Mouse (Mus musculus) heart, embryonic 12.5 days (tissue): ENCODE measurements around the gene Nell1. TPM values are rescaled to one million over a fixed set of nuclear protein-coding genes. Genes with fewer than 3 reads are reported as not detected.

ENCODE experiments used
- ATAC-seq: fragments of 200-750 bp; cut with Nextera tagmentation; 2 replicates; pipeline ENCODE4 v1.8.0; 2017; ENCODE audit warnings: moderate TSS enrichment, moderate library complexity; ENCODE audit not compliant: insufficient number of reproducible peaks, low FRiP score
- H3K27ac ChIP-seq: fragments of 300-500 bp; sonication (generic); 2 replicates; pipeline ENCODE4 v1.5.1; 2016; ENCODE audit warnings: mild to moderate bottlenecking, moderate library complexity; ENCODE audit not compliant: poor library complexity, severe bottlenecking
- H3K27me3 ChIP-seq: fragments of 300-500 bp; sonication (generic); replicated peaks from 2 replicates; pipeline ENCODE4 v1.6.1; 2016; ENCODE audit warnings: mild to moderate bottlenecking, moderate library complexity
- H3K36me3 ChIP-seq: fragments of 300-500 bp; sonication (generic); 2 replicates; pipeline ENCODE4 v1.6.1; 2016; ENCODE audit warnings: mild to moderate bottlenecking, moderate library complexity
- H3K4me1 ChIP-seq: fragments of 300-500 bp; sonication (generic); replicated peaks from 2 replicates; pipeline ENCODE4 v1.6.1; 2016; ENCODE audit warnings: mild to moderate bottlenecking
- H3K4me2 ChIP-seq: fragments of 300-500 bp; sonication (generic); 2 replicates; pipeline ENCODE4 v1.6.1; 2016; ENCODE audit warnings: mild to moderate bottlenecking, moderate library complexity
- H3K4me3 ChIP-seq: fragments of 300-500 bp; sonication (generic); 2 replicates; pipeline ENCODE4 v1.5.1; 2016; ENCODE audit warnings: mild to moderate bottlenecking
- H3K9ac ChIP-seq: fragments of 300-500 bp; sonication (generic); 2 replicates; pipeline ENCODE4 v1.6.1; 2016; ENCODE audit warnings: mild to moderate bottlenecking, moderate library complexity
- H3K9me3 ChIP-seq: fragments of 300-500 bp; sonication (generic); replicated peaks from 2 replicates; pipeline ENCODE4 v1.6.1; 2016; ENCODE audit warnings: mild to moderate bottlenecking, moderate library complexity
- WGBS: fragments of 180-500 bp; shearing (Covaris S2); methylation state at CpG from one replicate; pipeline ENCODE4 v1.1.7; 2016; 5-methylcytosine and 5-hydroxymethylcytosine counted together
- polyA plus RNA-seq: library from polyadenylated mRNA; unstranded; fragments of >200 nt; fragmentation: Nextera tagmentation; extraction: Ambion mirVana; gene quantifications from 2 replicates; pipeline ENCODE4 v1.2.1, GENCODE M21; 2016

Nell1 gene
- polyA plus RNA-seq, 1 experiment from 2014 or later: 0.50 TPM

GRCm38 (mm10) chr7:50870181-50870580 lies 895.5 kb downstream of the Nell1 start:
- 37% methylated on average over 1 of the region's 1 CpGs for WGBS
- H3K9ac ChIP-seq: no peak overlapping the region
- H3K4me3 ChIP-seq: no peak overlapping the region
- no peak overlapping the region for H3K27ac ChIP-seq
- no peaks in the 10 kb centered on the region for H3K36me3 ChIP-seq
- ATAC-seq: no peak
- H3K9me3 ChIP-seq: no peaks in the 10 kb centered on the region
- H3K4me2 ChIP-seq: no peak overlapping the region
- H3K4me1 ChIP-seq: no peaks in the 10 kb centered on the region
- H3K27me3 ChIP-seq: no peaks in the 10 kb centered on the region

- H3K27me3 ChIP-seq: no peaks in the 10 kb centered on the region
- ATAC-seq: no peak
- WGBS: 69% methylated on average over 3 of the region's 3 CpGs
- no peak overlapping the region for H3K4me2 ChIP-seq
- no peak overlapping the region for H3K9ac ChIP-seq
- H3K27ac ChIP-seq: no peak overlapping the region
- no peaks in the 10 kb centered on the region for H3K4me1 ChIP-seq
- H3K4me3 ChIP-seq: no peak overlapping the region
- H3K36me3 ChIP-seq: no peaks in the 10 kb centered on the region
- no peaks in the 10 kb centered on the region for H3K9me3 ChIP-seq
These were observed 913.0 kb downstream of the Nell1 start for GRCm38 (mm10) chr7:50887625-50888024.

GRCm38 (mm10) chr7:50899541-50900088 lies 925.0 kb downstream of the Nell1 start:
- Histone ChIP-seq H3K9ac (no peak overlapping the region), H3K4me3 (no peak overlapping the region), H3K36me3 (no peaks in the 10 kb centered on the region), H3K27ac (no peak overlapping the region), H3K27me3 (no peaks in the 10 kb centered on the region), H3K9me3 (no peaks in the 10 kb centered on the region), H3K4me1 (no peaks in the 10 kb centered on the region), H3K4me2 (no peak overlapping the region)
- ATAC-seq: no peak
- 56% methylated on average over 6 of the region's 6 CpGs for WGBS

Other genes starting within 250 kb of the Nell1 start
- 18.4 and 19.5 TPM in 2 replicates for gene Htatip2, start 215.7 kb upstream of the Nell1 start, polyA plus RNA-seq
- gene Prmt3, start 196.5 kb upstream of the Nell1 start, polyA plus RNA-seq: 53.8 and 59.1 TPM in 2 replicates
- gene Slc6a5, start 64.7 kb upstream of the Nell1 start, polyA plus RNA-seq: not detected in 2 replicates